Mouse (Mus musculus) embryonic fibroblast, embryonic 13.5 days (primary cell): Measurements from ENCODE around the gene Phlpp1. TPM values are rescaled to one million over a fixed set of nuclear protein-coding genes. Genes with fewer than 3 reads are reported as not detected.

Source experiments
- H3K27ac ChIP-seq: 2 replicates; pipeline ENCODE4 v1.5.1; 2012; ENCODE audit warnings: low read length, control low read depth, inconsistent platforms; ENCODE audit not compliant: insufficient read depth
- H3K4me1 ChIP-seq: 2 replicates; pipeline ENCODE4 v1.6.1; 2011; ENCODE audit warnings: low read length; ENCODE audit not compliant: control insufficient read depth, insufficient read depth
- H3K4me3 ChIP-seq: 2 replicates; pipeline ENCODE4 v1.5.1; 2011; ENCODE audit warnings: mild to moderate bottlenecking, control low read depth, low read length; ENCODE audit not compliant: insufficient read depth
- CTCF ChIP-seq: IDR thresholded peaks from 2 replicates; pipeline ENCODE4 v1.5.1; 2011; ENCODE audit warnings: mild to moderate bottlenecking, control low read depth, low read length, moderate library complexity, borderline replicate concordance; ENCODE audit not compliant: insufficient read depth
- POLR2A ChIP-seq: IDR thresholded peaks from 2 replicates; pipeline ENCODE4 v1.6.1; 2011; ENCODE audit warnings: low read depth, mild to moderate bottlenecking, control low read depth, low read length, moderate library complexity
- polyA plus RNA-seq: library from polyadenylated mRNA; stranded (reverse); fragments of >200 nt; gene quantifications from 2 replicates; pipeline ENCODE4 v1.2.4, GENCODE M21; 2011; ENCODE audit warnings: low read depth; ENCODE audit not compliant: missing spikeins, insufficient read length

Gene Phlpp1
- 14.3 and 25.0 TPM in 2 replicates for polyA plus RNA-seq

DNA sequence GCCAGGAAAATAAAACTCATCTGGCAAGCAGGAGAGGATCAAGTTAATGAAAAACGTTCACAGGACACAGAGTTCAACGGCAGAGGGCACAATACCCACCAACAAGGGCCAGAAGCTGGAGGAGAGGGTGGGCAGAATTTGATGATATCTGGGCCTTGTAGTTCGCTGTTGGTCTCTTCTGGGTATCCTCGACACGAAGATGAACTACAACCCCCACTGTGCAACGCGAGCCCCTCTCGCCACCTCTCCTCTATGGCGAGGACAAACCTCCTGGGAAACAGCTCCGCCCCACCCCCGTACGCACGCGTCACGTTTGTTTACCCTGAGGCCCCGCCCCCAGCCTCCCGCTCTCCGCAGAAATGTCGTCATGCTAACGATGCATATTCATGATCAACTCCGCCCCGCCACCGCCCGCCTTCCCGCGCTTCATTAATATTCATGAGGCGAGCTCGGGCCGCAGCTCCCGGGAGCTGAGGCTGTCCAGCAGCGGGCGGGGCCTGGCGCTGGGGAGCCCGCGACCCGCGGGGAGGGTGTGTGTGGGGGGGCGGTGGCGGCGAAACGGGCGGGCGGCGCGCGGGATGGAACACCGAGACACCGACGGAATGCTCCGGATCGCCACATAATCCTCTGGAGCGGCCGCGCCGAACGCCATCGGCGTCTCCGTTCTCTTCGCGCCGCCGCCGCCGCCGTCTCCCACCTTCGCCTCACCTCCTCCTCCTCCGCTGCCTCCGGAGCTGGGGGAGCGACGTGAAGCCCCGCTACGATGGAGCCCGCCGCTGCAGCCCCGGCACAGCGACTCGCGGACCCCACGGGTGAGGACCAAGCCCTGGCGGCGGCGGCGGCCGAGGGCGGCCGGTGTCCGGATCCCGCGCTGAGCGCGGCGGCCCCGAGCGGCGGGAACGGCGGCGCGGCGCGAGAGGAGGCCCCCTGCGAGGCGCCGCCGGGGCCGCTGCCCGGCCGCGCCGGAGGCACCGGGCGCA lies at the start of gene Phlpp1:
TSS of gene Phlpp1 (plus strand) at position 512 of the 980 bp plus-strand sequence.
- H3K4me3 ChIP-seq: peak within 1 kb of the TSS; percentile 80
- TF ChIP-seq CTCF (peak; percentile 59; the same call in 1 of the 2 replicates), POLR2A (peak; percentile 72)
- peaks cover 5% of the 10 kb centered on the region; the same call in 1 of the 2 replicates for H3K4me1 ChIP-seq
- peak within 1 kb of the TSS; percentile 94 for H3K27ac ChIP-seq

DNA sequence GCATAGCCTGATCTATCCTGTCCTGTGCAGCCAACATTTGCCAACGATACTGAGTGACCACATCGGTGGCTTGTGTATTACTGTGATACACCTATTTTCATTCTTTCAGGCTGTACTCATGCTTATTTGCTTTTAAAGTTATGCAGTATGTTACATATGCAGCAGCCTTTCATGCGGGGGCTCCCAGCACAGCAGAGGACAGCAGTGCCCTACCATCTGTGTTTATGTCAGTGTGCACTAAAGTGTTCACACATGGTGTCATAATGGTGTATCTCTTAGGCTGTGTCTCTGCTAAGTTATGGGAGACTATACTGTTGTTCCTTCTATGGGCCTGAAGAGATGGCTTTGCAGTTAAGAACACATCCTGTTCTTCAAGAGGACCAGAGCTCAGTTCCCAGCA lies 45.0 kb upstream of the Phlpp1 start:
- TF ChIP-seq CTCF (no peak), POLR2A (no peak)
- Histone ChIP-seq H3K4me1 (no peaks in the 10 kb centered on the region), H3K4me3 (no peak overlapping the region)

DNA sequence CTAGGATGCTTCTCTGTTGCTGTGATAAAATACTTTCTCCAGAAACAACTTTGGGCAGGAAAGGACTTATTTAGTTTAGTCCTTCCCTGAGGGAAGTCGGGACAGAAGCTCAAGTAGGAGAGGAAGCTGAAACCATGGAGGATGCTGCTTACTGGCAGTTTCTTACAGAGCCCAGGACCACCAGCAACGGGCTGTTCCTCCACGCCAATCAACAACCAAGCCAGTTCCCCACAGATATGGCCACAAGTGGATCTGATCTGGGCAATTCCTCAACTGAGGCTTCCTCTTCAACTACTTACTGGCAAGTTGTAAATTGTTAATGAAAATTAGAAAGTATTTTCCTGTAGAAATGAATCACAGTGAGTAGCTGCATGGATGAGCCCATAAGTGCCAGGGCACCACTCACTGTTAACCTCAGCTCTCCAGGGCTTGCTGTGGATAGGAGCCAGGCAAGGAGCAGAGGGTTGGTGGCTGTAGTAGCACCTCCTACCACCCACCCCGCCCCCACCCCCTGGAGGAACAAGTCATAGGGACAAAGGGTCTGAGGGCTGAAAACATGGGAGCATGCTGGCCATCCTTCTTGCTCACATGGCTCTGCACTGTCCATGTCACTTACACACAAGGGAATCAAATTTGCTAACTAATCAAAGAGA lies 39.7 kb upstream of the Phlpp1 start:
- no peak for TF ChIP-seq CTCF
- no peak for TF ChIP-seq POLR2A
- H3K4me3 ChIP-seq: no peak overlapping the region
- H3K27ac ChIP-seq: no peak overlapping the region
- H3K4me1 ChIP-seq: no peaks in the 10 kb centered on the region

More for the DNA sequence above, 45.0 kb upstream of the Phlpp1 start:
- H3K27ac ChIP-seq: no peak overlapping the region

DNA sequence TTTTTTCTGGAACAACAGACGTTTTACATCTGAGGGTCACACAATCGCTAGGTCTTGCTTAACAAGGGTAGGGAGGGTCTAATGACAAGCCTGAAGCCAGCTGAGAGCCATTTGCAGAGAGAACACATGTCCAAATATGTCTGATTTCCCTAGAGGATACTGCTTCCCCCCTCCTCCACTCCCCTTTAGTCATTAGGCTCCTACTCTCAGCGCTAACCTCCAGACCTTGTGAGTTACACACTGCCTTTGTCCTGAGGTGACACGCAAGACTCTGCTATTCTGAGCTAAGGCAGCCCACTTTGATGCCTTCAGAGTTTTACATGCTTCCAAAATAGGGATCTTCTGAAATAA lies 39.2 kb upstream of the Phlpp1 start:
- H3K4me3 ChIP-seq: no peak overlapping the region
- no peak for TF ChIP-seq CTCF
- no peak for TF ChIP-seq POLR2A
- no peak overlapping the region for H3K27ac ChIP-seq
- H3K4me1 ChIP-seq: no peaks in the 10 kb centered on the region

DNA sequence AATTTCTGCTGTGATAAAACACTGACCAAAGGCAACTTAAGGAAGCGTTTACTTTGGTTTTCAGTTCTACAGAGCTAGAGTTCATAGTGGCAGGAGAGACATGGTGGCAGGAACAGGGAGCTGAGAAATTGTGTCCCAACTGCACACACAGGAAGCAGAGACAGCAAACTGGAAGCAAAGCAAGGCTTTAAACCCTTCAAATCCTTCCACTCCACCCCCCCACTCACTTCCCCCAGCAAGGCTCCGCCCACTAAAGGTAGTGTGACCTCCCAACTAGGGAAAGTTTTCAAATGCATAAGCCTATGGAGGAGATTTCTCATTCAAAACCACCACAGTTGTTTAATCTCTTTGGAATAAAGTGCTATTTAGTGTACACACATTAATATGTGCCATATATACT lies 32.9 kb upstream of the Phlpp1 start:
- no peak overlapping the region for H3K27ac ChIP-seq
- no peak for TF ChIP-seq CTCF
- no peak for TF ChIP-seq POLR2A
- H3K4me3 ChIP-seq: no peak overlapping the region

DNA sequence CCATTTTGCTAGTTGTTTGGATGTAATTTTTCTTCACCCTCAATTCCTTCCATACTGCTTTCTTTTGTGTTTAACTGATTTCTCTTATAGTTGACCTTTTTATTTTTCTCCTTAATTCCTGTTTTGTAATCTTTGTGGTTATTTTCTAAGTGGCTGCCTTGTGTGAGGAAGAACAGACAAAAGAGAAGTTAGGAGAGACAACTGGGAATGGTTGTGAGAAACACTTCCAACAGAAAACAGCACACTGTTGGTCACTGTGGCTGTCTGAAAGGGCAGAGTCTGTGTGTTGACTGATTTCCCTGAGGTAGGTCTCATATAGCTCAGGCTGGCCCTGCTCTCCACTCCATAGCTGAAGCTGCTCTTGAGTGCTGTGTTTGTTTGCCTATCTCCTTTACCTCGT lies 32.4 kb upstream of the Phlpp1 start:
- no peak overlapping the region for H3K27ac ChIP-seq
- no peak for TF ChIP-seq CTCF
- no peak for TF ChIP-seq POLR2A
- no peaks in the 10 kb centered on the region for H3K4me1 ChIP-seq
- no peak overlapping the region for H3K4me3 ChIP-seq

More for the DNA sequence above, 32.9 kb upstream of the Phlpp1 start:
- no peaks in the 10 kb centered on the region for H3K4me1 ChIP-seq

DNA sequence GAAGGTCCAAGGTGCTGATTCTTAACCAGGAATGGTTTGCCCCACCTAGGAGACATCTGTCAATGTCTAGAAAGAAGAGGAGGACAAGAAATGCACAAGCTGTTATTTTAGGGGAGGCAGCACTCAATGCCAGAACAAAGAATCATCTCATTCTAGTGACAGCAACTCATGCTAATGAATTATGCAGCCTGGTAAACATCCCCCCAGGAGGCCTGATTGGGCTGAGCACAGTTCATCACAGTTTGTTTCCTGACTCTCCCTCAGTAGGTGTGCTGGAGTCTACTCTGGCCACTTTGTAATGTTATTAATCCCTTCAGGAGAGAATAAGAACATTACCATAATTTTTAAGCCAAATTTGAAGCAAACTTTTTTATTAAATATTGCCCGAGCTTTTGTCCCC lies 29.5 kb upstream of the Phlpp1 start:
- no peak for TF ChIP-seq POLR2A
- no peak for TF ChIP-seq CTCF
- H3K4me1 ChIP-seq: no peaks in the 10 kb centered on the region
- no peak overlapping the region for H3K27ac ChIP-seq
- no peak overlapping the region for H3K4me3 ChIP-seq

DNA sequence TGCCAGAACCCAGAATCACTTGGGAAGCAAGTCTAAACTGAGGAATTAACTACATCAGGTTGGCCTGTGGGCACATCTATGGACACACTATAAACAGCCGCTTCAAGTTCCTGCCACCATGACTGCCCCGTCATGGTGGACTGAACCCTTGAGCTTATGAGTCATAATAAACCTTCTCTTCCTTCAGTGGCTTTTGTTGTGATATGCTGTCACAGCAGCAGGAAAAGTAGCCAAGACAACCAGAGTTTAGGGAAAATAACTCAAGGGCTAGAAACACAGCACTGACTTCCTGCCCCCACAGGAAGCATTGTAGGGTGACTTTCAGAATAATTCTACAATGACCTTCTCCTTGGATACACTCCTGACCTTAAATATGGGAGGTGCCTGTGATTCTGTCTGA lies 27.0 kb upstream of the Phlpp1 start:
- Histone ChIP-seq H3K27ac (no peak overlapping the region), H3K4me1 (no peaks in the 10 kb centered on the region), H3K4me3 (no peak overlapping the region)
- TF ChIP-seq POLR2A (no peak), CTCF (no peak)

DNA sequence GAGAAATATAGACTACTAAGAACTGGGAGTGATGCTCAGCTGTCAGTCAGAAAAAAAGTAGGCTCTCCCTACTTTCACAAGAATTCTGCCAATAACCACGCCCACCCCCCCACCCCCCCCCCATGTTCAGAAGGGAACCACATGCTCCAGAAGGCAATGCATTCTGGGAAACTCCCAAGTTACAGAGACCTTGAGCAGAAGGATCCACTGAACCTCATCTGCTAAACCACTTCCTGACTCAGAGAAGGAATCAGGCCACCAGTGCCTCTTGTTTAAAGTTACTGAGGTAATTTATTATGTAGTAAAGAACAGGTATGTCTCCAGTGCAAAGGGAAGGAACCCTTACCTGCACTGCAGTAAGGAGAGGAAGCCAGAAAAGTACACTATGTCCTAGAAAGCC lies 26.5 kb upstream of the Phlpp1 start:
- Histone ChIP-seq H3K4me3 (no peak overlapping the region), H3K4me1 (no peaks in the 10 kb centered on the region), H3K27ac (no peak overlapping the region)
- TF ChIP-seq POLR2A (no peak), CTCF (no peak)

DNA sequence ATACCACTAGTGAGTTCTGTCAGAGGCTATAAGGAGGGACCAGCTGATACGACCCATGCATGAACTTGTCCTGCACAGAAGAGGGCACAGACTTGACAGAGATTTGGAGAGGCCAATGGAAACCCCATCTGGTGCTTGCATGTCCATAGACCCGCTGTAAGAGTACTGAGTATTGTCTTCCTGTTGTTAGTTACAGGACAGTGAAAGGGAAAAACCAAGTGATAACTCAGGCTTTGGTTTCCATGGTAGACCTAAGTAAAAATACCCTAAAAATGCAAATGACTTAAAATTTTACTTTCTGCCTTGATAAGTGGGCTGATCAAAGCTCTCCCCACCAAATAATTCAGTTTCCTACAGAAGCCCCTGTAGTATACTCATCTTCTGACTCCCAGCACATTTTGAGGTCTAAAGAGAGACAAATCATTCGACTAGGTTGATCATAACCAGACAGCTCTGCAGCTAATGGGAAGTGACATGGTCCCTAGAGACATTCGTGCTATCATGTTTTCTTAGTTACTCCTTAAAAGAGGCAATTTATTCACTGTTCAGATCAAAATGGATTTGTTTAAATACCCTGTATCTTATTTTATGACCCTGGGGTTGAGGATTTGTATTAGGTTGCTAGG lies 25.9 kb upstream of the Phlpp1 start:
- Histone ChIP-seq H3K4me3 (no peak overlapping the region), H3K4me1 (no peaks in the 10 kb centered on the region), H3K27ac (no peak overlapping the region)
- TF ChIP-seq POLR2A (no peak), CTCF (no peak)
